Mouse (Mus musculus) heart, embryonic 15.5 days (tissue): ENCODE measurements at regions not wholly inside any gene's neighbourhood (a gene's known extent, or its start where the extent isn't known, plus 50 kb on each side); places are given as distances from the start of the nearest gene placed in this dataset.
"Not testable (repeated sequence)": the region's sequence is repeated elsewhere in the genome, so short reads cannot be mapped to it uniquely, and the experiment has no call there.

Experiments used
- ATAC-seq: fragments of 200-750 bp; cut with Nextera tagmentation; replicated peaks from 2 replicates; pipeline ENCODE4 v1.8.0; 2017; ENCODE audit warnings: low read depth, moderate TSS enrichment; ENCODE audit not compliant: insufficient number of reproducible peaks, insufficient read depth, low FRiP score
- H3K27ac ChIP-seq: fragments of 300-500 bp; sonication (generic); 2 replicates; pipeline ENCODE4 v1.5.1; 2015; ENCODE audit warnings: mild to moderate bottlenecking, inconsistent platforms
- H3K27me3 ChIP-seq: fragments of 300-500 bp; sonication (generic); 2 replicates; pipeline ENCODE4 v1.6.1; 2015; ENCODE audit warnings: inconsistent platforms
- H3K36me3 ChIP-seq: fragments of 300-500 bp; sonication (generic); 2 replicates; pipeline ENCODE4 v1.6.1; 2015; ENCODE audit warnings: mild to moderate bottlenecking, inconsistent platforms
- H3K4me1 ChIP-seq: fragments of 300-500 bp; sonication (generic); replicated peaks from 2 replicates; pipeline ENCODE4 v1.6.1; 2015; ENCODE audit warnings: inconsistent platforms
- H3K4me2 ChIP-seq: fragments of 300-500 bp; sonication (generic); 2 replicates; pipeline ENCODE4 v1.6.1; 2015; ENCODE audit warnings: inconsistent platforms, mild to moderate bottlenecking, moderate library complexity
- H3K4me3 ChIP-seq: fragments of 300-500 bp; sonication (generic); 2 replicates; pipeline ENCODE4 v1.5.1; 2015; ENCODE audit warnings: mild to moderate bottlenecking, inconsistent platforms
- H3K9ac ChIP-seq: fragments of 300-500 bp; sonication (generic); 2 replicates; pipeline ENCODE4 v1.6.1; 2015; ENCODE audit warnings: mild to moderate bottlenecking, inconsistent platforms
- H3K9me3 ChIP-seq: fragments of 300-500 bp; sonication (generic); replicated peaks from 2 replicates; pipeline ENCODE4 v1.6.1; 2016; ENCODE audit warnings: inconsistent platforms
- WGBS: fragments of 180-500 bp; shearing (Covaris S2); methylation state at CpG from one replicate; pipeline ENCODE4 v1.1.7; 2015; ENCODE audit warnings: mixed read lengths; 5-methylcytosine and 5-hydroxymethylcytosine counted together

DNA sequence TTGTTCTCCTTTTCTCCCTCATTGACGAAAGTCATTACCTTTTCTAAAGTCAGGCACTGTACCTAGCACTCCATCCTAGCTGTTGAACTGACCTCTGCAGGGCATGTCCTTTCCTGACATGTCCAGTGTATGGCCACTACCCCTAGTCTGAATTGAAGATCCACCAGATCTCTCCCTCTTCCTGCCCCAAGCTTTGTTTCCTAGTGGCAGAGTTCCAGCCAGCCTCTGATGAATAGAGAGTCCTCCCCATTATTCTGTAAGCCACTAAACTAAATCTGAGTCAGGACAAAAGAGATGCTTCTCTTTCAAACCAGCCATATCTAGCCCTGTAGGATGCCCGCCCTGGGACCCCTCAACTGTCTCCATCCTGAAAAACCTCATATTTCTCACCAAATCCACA is 317.7 kb upstream of the Maf start:
- H3K27me3 ChIP-seq: no peaks in the 10 kb centered on the region
- 70% methylated on average over 2 of the region's 2 CpGs for WGBS
- H3K9ac ChIP-seq: no peak overlapping the region
- H3K27ac ChIP-seq: no peak overlapping the region
- no peak overlapping the region for H3K4me2 ChIP-seq
- no peaks in the 10 kb centered on the region for H3K9me3 ChIP-seq
- H3K4me1 ChIP-seq: no peaks in the 10 kb centered on the region
- no peaks in the 10 kb centered on the region for H3K36me3 ChIP-seq
- no peak for ATAC-seq
- no peak overlapping the region for H3K4me3 ChIP-seq

DNA sequence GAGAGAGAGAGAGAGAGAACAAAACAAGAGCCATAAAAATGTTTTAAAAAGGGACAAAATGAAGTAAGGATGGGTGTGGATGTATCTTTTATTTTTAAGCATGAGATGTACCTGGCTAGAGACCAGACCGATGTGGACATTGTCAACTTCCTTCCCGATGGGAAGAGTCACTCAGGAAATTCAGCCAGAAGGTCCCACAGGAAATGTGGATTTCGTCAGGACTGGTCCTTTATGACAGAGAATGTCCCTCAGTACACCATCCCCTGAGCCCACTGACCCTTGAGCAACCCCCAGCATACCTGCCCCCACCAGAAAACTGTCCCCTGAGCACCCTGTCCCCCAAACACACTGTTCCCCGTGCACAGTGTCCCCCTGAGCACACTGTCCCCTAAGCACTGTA is 317.2 kb upstream of the Maf start:
- no peaks in the 10 kb centered on the region for H3K4me1 ChIP-seq
- H3K4me3 ChIP-seq: no peak overlapping the region
- 63% methylated on average over 4 of the region's 4 CpGs for WGBS
- no peak for ATAC-seq
- H3K4me2 ChIP-seq: no peak overlapping the region
- no peak overlapping the region for H3K27ac ChIP-seq
- H3K36me3 ChIP-seq: no peaks in the 10 kb centered on the region
- H3K9me3 ChIP-seq: no peaks in the 10 kb centered on the region
- no peaks in the 10 kb centered on the region for H3K27me3 ChIP-seq
- no peak overlapping the region for H3K9ac ChIP-seq

DNA sequence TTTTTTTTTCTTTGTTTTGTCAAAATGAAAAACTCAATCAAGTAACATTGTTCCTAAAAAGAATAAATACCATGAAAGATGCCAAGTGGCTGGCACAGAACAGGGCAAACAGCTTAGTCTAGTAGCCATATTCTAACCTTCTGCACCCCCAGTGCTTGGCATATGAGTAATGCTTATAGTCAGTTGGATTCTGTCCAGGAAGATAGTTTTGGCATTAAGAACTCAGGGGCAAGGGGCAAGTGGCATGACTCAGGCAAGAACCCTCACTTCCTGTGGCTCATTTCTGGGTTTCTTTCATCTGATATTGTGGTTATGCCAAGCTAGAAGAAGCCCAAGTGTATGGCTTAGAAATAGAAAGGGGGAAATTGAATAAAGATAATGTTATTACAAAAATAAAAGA is 314.1 kb upstream of the Maf start:
- H3K4me1 ChIP-seq: no peaks in the 10 kb centered on the region
- H3K27ac ChIP-seq: no peak overlapping the region
- no peaks in the 10 kb centered on the region for H3K9me3 ChIP-seq
- ATAC-seq: no peak
- no peak overlapping the region for H3K4me3 ChIP-seq
- no peak overlapping the region for H3K9ac ChIP-seq
- no peaks in the 10 kb centered on the region for H3K27me3 ChIP-seq
- H3K36me3 ChIP-seq: no peaks in the 10 kb centered on the region
- no peak overlapping the region for H3K4me2 ChIP-seq

DNA sequence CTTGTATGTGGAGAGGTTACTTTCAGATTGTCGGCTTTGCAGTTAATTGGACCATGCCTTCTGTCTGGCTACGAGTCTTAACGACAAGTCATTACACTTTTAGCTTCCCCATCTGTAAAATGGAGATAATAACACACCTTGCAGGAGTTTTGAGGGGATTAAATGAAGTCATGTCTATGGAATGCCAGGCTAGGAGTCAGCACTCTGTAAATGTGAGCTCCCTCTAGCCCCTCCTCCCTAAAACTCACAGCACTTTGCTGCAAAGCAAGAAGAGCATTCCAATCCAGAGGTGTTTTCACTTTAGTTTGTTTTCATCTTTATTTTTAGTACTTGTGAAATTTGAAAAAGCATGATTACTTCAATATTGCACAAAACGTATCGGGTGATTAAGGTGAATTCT is 287.7 kb upstream of the Maf start:
- 59% methylated on average over 5 of the region's 5 CpGs for WGBS
- no peaks in the 10 kb centered on the region for H3K36me3 ChIP-seq

DNA sequence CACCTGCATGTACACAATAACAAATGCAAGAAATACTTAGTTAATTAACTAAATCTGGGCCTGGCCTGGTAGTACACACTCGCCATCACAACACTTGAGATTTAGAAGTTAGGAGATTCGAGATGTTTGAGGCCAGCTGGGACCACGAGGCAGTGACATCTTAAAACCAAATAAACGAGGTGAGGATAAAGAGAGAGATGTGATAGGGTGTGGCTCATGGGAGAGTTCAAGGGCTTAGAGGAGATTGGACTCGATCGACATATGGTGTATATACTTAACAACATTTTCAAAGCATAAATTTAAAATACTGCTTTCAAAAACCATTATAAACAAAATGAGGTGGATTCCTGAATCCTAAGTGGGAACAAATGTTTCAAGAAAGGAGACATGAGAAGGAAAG is 284.4 kb upstream of the Maf start:
- Histone ChIP-seq H3K36me3 (no peaks in the 10 kb centered on the region), H3K9me3 (no peaks in the 10 kb centered on the region), H3K4me2 (no peak overlapping the region), H3K4me3 (no peak overlapping the region), H3K27ac (no peak overlapping the region), H3K9ac (no peak overlapping the region), H3K27me3 (no peaks in the 10 kb centered on the region), H3K4me1 (no peaks in the 10 kb centered on the region)
- ATAC-seq: no peak
- WGBS: 77% methylated on average over 6 of the region's 6 CpGs

More for the DNA sequence above, 287.7 kb upstream of the Maf start:
- no peak for ATAC-seq
- H3K27me3 ChIP-seq: no peaks in the 10 kb centered on the region
- no peak overlapping the region for H3K4me3 ChIP-seq
- no peaks in the 10 kb centered on the region for H3K9me3 ChIP-seq
- no peak overlapping the region for H3K27ac ChIP-seq
- no peak overlapping the region for H3K9ac ChIP-seq
- H3K4me1 ChIP-seq: no peaks in the 10 kb centered on the region
- no peak overlapping the region for H3K4me2 ChIP-seq

DNA sequence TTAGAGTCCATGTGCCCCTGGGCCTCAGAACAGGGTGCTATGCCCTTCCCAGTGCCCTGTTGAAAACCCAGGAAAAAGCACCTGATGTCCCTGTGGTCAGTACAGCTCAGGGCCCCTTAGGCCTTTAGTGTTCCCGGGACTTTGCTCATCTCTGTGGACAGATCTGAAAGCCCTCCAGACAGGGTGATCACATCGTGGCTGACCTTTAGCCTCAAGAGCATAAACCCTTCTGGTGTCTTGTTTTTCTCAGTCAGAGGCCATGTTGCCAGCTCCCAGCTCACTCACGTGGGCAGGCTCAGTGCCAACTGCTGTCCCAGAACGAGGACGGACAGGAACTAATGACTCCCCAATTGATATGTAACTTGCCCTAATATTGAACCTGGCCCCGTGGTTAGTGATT is 275.8 kb upstream of the Maf start:
- Histone ChIP-seq H3K9ac (no peak overlapping the region), H3K36me3 (no peaks in the 10 kb centered on the region), H3K4me2 (no peak overlapping the region), H3K27ac (no peak overlapping the region), H3K4me3 (no peak overlapping the region), H3K9me3 (no peaks in the 10 kb centered on the region), H3K4me1 (peaks cover 6% of the 10 kb centered on the region; the same call in 1 of the 2 replicates), H3K27me3 (0 out of 2 replicates have a peak, but pooled peaks cover 13% of the 10 kb centered on the region)
- 61% methylated on average over 6 of the region's 6 CpGs for WGBS
- ATAC-seq: no peak

DNA sequence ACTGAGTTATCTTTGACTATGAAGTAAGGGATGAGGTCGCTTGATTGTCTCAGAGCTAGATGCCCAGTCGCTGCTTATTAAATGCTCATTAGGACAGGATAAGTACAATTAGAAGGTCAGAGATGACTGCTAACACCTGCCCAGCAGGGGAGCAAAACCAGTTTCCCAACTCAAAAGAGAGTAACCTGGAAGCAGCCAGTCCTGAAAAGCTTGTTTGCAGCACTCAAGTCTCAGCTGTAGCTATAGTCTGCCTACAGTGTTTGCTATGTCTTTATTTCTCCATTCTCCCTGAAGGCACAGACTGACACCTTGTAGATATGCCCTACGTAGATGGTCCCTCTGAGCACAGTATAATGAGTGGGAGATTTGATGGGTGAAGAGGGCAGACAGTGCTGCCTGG is 274.7 kb upstream of the Maf start:
- ATAC-seq: no peak
- H3K36me3 ChIP-seq: no peaks in the 10 kb centered on the region
- 74% methylated on average over 3 of the region's 3 CpGs for WGBS

DNA sequence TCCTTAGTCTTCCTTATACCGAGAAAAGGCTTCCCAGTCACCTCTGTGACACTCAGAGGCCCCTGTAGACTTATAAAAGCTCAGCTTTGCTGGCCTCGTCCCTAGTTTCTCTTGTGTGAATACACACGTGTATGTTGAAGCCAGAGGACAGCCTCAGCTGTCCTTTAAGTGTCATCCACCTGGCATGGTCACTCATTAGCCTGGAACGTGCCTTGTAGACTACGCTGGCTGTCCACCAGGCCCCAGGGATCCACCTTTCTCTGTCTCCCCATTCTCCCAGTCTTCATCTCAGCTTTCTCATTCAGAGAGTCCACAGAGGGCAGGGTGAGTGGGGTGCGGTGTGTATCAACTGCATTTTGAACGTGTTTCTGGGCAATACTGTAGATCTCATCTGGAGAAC is 273.8 kb upstream of the Maf start:
- ATAC-seq: no peak
- 0 out of 2 replicates have a peak, but pooled peaks cover 13% of the 10 kb centered on the region for H3K27me3 ChIP-seq
- no peak overlapping the region for H3K4me2 ChIP-seq
- no peak overlapping the region for H3K4me3 ChIP-seq
- H3K4me1 ChIP-seq: peaks cover 10% of the 10 kb centered on the region; the same call in 1 of the 2 replicates
- 72% methylated on average over 7 of the region's 7 CpGs for WGBS
- no peaks in the 10 kb centered on the region for H3K36me3 ChIP-seq
- H3K27ac ChIP-seq: no peak overlapping the region
- no peak overlapping the region for H3K9ac ChIP-seq
- no peaks in the 10 kb centered on the region for H3K9me3 ChIP-seq

More for the DNA sequence above, 274.7 kb upstream of the Maf start:
- Histone ChIP-seq H3K27ac (no peak overlapping the region), H3K4me2 (no peak overlapping the region), H3K4me3 (no peak overlapping the region), H3K4me1 (peaks cover 6% of the 10 kb centered on the region; the same call in 1 of the 2 replicates), H3K9me3 (no peaks in the 10 kb centered on the region), H3K9ac (no peak overlapping the region), H3K27me3 (0 out of 2 replicates have a peak, but pooled peaks cover 13% of the 10 kb centered on the region)

DNA sequence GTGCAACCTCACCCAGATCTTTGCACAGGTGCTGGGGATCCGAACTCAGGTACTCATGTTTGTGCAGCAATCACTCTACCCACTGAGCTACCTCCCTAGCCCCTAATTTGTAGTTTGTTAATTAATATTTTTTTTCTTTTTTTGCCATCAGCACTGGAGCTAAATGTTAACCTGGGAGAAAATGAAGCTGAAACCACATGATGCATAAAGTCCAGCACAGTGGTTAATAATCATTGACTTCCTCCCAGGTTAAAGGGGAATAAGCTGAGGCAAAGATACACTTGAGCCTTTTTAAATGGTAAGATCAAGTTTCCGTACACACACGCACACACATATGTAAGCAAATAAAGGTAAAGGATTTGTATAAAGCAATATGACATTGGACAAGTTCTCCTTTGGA is 273.0 kb upstream of the Maf start:
- H3K36me3 ChIP-seq: no peaks in the 10 kb centered on the region
- H3K4me2 ChIP-seq: no peak overlapping the region
- H3K9ac ChIP-seq: no peak overlapping the region
- H3K27me3 ChIP-seq: 0 out of 2 replicates have a peak, but pooled peaks cover 13% of the 10 kb centered on the region
- H3K27ac ChIP-seq: no peak overlapping the region
- ATAC-seq: no peak
- H3K4me1 ChIP-seq: peaks cover 10% of the 10 kb centered on the region; the same call in 1 of the 2 replicates
- WGBS: 90% methylated on average over 3 of the region's 3 CpGs
- H3K4me3 ChIP-seq: no peak overlapping the region
- H3K9me3 ChIP-seq: no peaks in the 10 kb centered on the region

DNA sequence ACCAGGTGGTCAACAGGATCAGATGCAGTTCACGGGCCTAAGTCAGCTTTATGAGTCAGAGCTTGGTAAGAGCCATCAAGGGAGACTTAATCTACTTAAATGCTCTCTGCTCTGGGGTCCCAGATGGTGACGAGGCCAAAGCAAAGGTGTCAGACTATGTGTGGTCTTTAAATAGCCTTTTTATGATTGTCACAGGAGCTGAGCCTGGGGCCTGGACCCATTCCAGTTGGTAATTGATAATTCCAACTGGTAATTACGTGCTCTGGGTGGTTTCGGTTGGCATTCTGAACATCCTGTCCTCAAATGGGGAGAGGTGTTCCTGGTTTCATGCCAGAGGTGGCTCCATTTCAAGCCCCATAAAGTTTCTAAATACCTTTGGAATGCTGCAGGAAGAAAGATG is 269.6 kb upstream of the Maf start:
- ATAC-seq: no peak
- Histone ChIP-seq H3K36me3 (no peaks in the 10 kb centered on the region), H3K9ac (no peak overlapping the region), H3K4me3 (no peak overlapping the region), H3K27me3 (0 out of 2 replicates have a peak, but pooled peaks cover 6% of the 10 kb centered on the region), H3K9me3 (no peaks in the 10 kb centered on the region), H3K4me1 (peaks cover 7% of the 10 kb centered on the region; the same call in 1 of the 2 replicates), H3K27ac (no peak overlapping the region), H3K4me2 (no peak overlapping the region)
- WGBS: 62% methylated on average over 4 of the region's 4 CpGs

DNA sequence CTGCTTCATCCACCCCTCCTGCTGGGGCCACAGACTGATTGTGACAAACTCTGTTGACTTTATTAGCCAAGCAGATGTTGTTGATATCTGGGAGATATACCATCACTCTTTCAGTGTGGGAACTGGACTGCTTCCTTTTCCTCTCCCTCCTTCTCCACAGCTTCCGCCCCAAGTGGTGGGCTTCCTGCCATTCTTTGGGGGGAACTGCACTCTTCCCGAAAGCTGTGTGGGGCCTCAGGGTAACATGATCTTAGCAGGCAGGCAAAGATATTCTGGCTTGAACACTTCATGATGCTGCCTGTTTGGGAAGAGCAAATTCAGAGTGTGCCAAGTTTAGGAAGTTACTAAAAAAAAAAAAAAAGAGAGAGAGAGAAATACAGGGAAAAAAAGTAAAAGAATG is 267.1 kb upstream of the Maf start:
- H3K36me3 ChIP-seq: no peaks in the 10 kb centered on the region
- ATAC-seq: no peak

DNA sequence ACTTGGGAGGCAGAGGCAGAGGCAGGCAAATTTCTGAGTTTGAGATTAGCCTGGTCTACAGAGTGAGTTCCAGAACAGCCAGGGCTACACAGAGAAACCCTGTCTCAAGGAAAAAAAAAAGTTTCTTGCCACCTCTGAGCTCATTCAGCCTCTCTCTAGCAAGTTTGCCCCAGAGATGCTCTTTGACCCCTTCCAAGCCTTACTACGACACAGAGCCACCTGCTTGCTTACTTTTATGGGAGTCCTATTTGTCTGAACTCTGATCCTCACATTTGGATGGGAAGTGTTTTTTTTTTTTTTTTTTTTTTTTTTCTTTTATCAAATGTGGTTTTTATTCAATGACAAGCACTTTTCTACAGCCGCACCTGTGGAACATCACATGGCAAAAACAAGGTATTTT is 263.8 kb upstream of the Maf start:
- H3K27me3 ChIP-seq, H3K4me2 ChIP-seq, H3K36me3 ChIP-seq, H3K27ac ChIP-seq, H3K4me1 ChIP-seq, ATAC-seq, H3K9ac ChIP-seq, H3K4me3 ChIP-seq, H3K9me3 ChIP-seq: not testable (repeated sequence)
- 81% methylated on average over 2 of the region's 2 CpGs for WGBS

More for the DNA sequence above, 267.1 kb upstream of the Maf start:
- Histone ChIP-seq H3K4me3 (no peak overlapping the region), H3K9ac (no peak overlapping the region), H3K27ac (no peak overlapping the region), H3K4me1 (peaks cover 7% of the 10 kb centered on the region; the same call in 1 of the 2 replicates), H3K4me2 (no peak overlapping the region), H3K9me3 (no peaks in the 10 kb centered on the region), H3K27me3 (no peaks in the 10 kb centered on the region)
- 48% methylated on average over 2 of the region's 2 CpGs for WGBS
